Mouse (Mus musculus): ENCODE results near the gene Caly.

Caly gene

GRCm38 (mm10) chr7:140036281-140037170, 45.8 kb downstream of the Caly start, which contains the start of the genes Zfp511 and Tubgcp2:
TSS of gene Zfp511 (plus strand) at chr7:140036391.
TSS of gene Tubgcp2 (minus strand) at chr7:140036669.
- peak; percentile 96 for DNase-seq

DNA sequence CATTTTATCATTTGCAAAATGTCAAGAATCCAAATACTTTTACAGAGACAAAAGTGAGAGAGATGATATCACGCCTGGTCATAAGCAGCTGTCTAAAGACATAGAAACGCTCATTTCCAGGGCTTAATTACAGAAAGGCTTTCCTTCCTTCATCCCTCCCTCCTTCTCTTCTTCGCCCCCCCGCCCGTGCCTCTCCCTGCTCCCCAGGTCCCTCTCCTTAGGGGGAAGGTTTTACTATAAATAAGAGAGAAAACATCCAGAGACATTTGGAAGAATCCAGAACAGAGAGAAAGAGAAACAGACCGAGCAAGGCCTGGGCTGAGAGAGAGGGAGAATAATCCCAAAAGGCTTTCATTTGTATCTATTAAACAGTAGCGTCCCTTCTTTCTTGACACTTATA, 46.9 kb downstream of the Caly start:
- DNase-seq: no peak

GRCm38 (mm10) chr7:140033386-140033785, 49.0 kb downstream of the Caly start:
- DNase-seq: no peak

GRCm38 (mm10) chr7:140032366-140032765, 50.0 kb downstream of the Caly start:
- no peak for DNase-seq

DNA sequence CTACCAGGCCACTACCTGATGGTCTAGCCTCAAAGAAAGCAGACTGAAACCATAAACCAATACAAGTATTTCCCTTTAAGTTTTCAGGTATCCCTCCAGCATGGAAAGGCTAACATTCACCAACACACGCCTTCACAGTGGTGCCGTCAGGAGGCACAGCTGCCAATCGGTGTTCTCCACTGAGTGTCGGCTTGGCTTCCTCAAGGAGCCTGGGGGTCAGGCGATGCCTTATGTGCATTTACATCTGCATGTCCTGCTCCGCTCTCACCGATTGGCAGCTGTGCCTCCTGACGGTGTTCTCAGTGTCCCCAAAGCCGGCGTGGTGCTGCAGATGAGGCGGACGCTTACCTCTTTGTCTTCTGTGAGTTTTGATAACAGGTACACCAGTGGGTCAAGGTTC, 50.6 kb downstream of the Caly start:
- no peak for DNase-seq
